Mouse (Mus musculus) heart, postnatal 0 days (tissue): Measurements from ENCODE around the gene Traf4. TPM values are rescaled to one million over a fixed set of nuclear protein-coding genes. Genes with fewer than 3 reads are reported as not detected.

ENCODE experiments used
- ATAC-seq: fragments of 200-750 bp; cut with Nextera tagmentation; 2 replicates; pipeline ENCODE4 v1.8.0; 2017; ENCODE audit warnings: low read depth, moderate number of reproducible peaks, moderate library complexity; ENCODE audit not compliant: insufficient read depth
- DNase-seq: peaks from one replicate; pipeline ENCODE4 v3.0.0-alpha.2; 2016; ENCODE audit warnings: low spot score
- H3K27ac ChIP-seq: fragments of 300-500 bp; sonication (generic); 2 replicates; pipeline ENCODE4 v1.5.1; 2014; ENCODE audit warnings: low read depth, mild to moderate bottlenecking
- H3K27me3 ChIP-seq: fragments of 300-500 bp; sonication (generic); 2 replicates; pipeline ENCODE4 v1.6.1; 2014; ENCODE audit warnings: low read length, mixed read lengths; ENCODE audit not compliant: control insufficient read depth, insufficient read depth
- H3K36me3 ChIP-seq: fragments of 300-500 bp; sonication (generic); replicated peaks from 2 replicates; pipeline ENCODE4 v1.6.1; 2014; ENCODE audit warnings: low read length, mixed read lengths; ENCODE audit not compliant: control insufficient read depth, insufficient read depth
- H3K4me1 ChIP-seq: fragments of 300-500 bp; sonication (generic); 2 replicates; pipeline ENCODE4 v1.6.1; 2014; ENCODE audit warnings: antibody characterized with exemption; ENCODE audit not compliant: control insufficient read depth, insufficient read depth
- H3K4me2 ChIP-seq: fragments of 300-500 bp; sonication (generic); 2 replicates; pipeline ENCODE4 v1.6.1; 2014; ENCODE audit warnings: low read depth, mild to moderate bottlenecking, low read length, moderate library complexity
- H3K4me3 ChIP-seq: fragments of 300-500 bp; sonication (generic); 2 replicates; pipeline ENCODE4 v1.5.1; 2014; ENCODE audit warnings: low read depth, low read length
- H3K9ac ChIP-seq: fragments of 300-500 bp; sonication (generic); replicated peaks from 2 replicates; pipeline ENCODE4 v1.6.1; 2014; ENCODE audit warnings: low read depth, low read length, mixed read lengths
- H3K9me3 ChIP-seq: fragments of 300-500 bp; sonication (generic); replicated peaks from 2 replicates; pipeline ENCODE4 v1.6.1; 2016; ENCODE audit warnings: low read length; ENCODE audit not compliant: control insufficient read depth
- CTCF ChIP-seq: IDR thresholded peaks from 2 replicates; pipeline ENCODE4 v1.5.1; 2016; ENCODE audit warnings: antibody characterized with exemption, control low read depth, low read depth
- EP300 ChIP-seq: IDR thresholded peaks from 2 replicates; pipeline ENCODE4 v1.6.1; 2016; ENCODE audit warnings: antibody characterized with exemption, low read depth
- WGBS: fragments of 180-500 bp; shearing (Covaris S2); extraction: QIAGEN DNeasy Blood & Tissue Kit; methylation state at CpG from one replicate; pipeline ENCODE4 v1.1.7; 2014; 5-methylcytosine and 5-hydroxymethylcytosine counted together
- microRNA-seq: library from miRNA; unstranded; fragments of <30 nt; microRNA quantifications from one replicate; pipeline ENCODE4, GENCODE M21; 2016
- polyA plus RNA-seq: library from polyadenylated mRNA; unstranded; fragments of >200 nt; fragmentation: Nextera tagmentation; extraction: Ambion mirVana; gene quantifications from 2 replicates; pipeline ENCODE4 v1.2.1, GENCODE M21; 2015
- total RNA-seq: library from RNA; depleted of rRNA; stranded (reverse); fragments of >200 nt; gene quantifications from 2 replicates; pipeline ENCODE4 v1.2.3, GENCODE M21; 2014; ENCODE audit warnings: low replicate concordance; rRNA removed

Gene Traf4
- total and polyA plus RNA-seq, 2 experiments from 2014 or later = 21.2 to 25.1 TPM

DNA sequence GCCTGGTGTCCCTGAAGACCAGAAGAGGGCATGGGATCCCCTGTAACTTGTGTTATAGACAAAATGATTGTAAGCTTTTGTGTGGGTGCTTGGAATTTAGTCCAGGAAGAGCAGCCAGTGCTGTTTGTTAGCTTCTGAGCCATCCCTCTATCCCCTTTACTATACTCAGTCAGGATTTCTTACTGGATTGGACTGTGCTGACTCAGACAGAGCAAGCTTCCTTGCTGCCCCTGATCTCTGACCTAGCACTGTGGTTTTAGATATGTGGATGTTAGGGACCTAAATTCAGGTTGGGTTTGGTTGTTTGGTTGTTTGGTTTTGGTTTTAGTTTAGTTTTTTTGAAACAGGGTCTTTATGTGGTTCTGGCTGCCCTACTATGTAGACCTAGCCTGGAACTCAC, 46.9 kb downstream of the Traf4 start:
- no peak for DNase-seq
- H3K4me3 ChIP-seq = no peak overlapping the region
- peaks cover 35% of the 10 kb centered on the region for H3K4me1 ChIP-seq
- H3K36me3 ChIP-seq = no peaks in the 10 kb centered on the region
- H3K27ac ChIP-seq = no peak overlapping the region
- H3K4me2 ChIP-seq = no peak overlapping the region
- no peak overlapping the region for H3K9ac ChIP-seq
- no peaks in the 10 kb centered on the region for H3K9me3 ChIP-seq
- TF ChIP-seq EP300 = no peak
- no peak for TF ChIP-seq CTCF
- H3K27me3 ChIP-seq = no peaks in the 10 kb centered on the region
- ATAC-seq = no peak

DNA sequence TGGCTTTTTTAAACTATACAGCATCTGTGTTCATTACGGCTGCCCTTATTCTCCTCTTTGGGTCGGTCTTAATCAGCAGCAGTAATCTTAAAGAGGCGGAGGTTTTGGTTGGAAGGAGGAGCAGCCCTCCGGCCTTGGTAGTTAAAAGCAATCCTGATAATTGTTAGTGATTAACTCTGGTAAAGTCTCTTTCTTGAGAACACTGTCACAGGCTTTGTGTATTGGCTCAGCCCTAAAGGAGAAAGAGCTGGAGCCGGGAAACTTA, 49.3 kb downstream of the Traf4 start:
- peak overlapping the region; percentile 65 for H3K4me3 ChIP-seq
- 0 out of 2 replicates have a peak overlapping the region, but pooled peaks have one; percentile 48 for H3K27ac ChIP-seq
- WGBS = 23% methylated on average over 5 of the region's 5 CpGs
- H3K9me3 ChIP-seq = no peaks in the 10 kb centered on the region
- H3K36me3 ChIP-seq = no peaks in the 10 kb centered on the region
- no peaks in the 10 kb centered on the region for H3K27me3 ChIP-seq
- no peak for TF ChIP-seq CTCF
- TF ChIP-seq EP300 = no peak
- peaks cover 30% of the 10 kb centered on the region for H3K4me1 ChIP-seq
- H3K9ac ChIP-seq = peak overlapping the region; percentile 48; the same call in 1 of the 2 replicates
- DNase-seq = no peak
- ATAC-seq = no peak
- peak overlapping the region; percentile 71 for H3K4me2 ChIP-seq

DNA sequence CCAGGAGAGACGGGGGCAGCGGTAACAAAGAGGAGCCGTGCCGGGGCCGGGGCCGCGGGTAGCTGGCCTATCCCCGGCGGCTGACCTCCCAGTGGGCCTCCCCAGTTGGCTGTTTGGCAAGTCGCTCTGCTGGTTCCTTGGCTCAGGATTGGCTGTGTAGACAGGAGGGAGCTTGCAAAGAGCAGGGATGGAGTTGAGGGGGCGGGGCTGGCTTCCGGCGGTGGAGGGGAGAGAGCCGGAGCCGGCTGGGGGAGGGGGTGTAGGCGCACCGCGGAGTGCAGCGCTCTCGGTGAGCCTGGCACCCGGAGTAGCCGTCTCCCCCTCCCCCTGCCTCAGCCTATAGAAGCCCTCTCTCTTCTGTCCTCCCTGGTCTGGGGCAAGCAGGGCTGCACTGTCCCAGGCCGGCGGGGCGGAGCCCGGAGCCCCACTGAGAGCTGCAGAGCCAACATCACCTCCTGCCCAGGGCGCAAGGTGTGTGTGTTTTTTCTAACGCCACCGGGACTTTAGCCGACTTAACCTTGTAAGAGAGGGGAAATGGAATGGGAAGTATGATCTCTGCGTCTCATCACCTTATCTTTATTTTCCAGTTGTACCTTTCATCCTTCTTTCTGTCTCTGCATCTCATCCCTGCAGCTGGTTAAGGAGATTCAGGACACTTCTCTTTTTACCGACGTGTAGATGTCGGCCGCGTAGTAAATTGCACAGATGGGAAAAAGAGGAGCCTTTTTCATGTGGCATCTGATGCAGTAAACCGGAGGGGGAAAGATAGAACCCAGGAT, 49.8 kb downstream of the Traf4 start:
- Histone ChIP-seq H3K9ac (peak overlapping the region; percentile 48), H3K36me3 (no peaks in the 10 kb centered on the region), H3K4me1 (peaks cover 29% of the 10 kb centered on the region), H3K4me3 (peak overlapping the region; percentile 65), H3K4me2 (peak overlapping the region; percentile 71), H3K27ac (peak overlapping the region; percentile 66), H3K9me3 (no peaks in the 10 kb centered on the region), H3K27me3 (no peaks in the 10 kb centered on the region)
- peak; percentile 96 for DNase-seq
- no peak for TF ChIP-seq EP300
- WGBS = 2% methylated on average over 35 of the region's 37 CpGs
- peak; percentile 100 for ATAC-seq

- no peaks in the 10 kb centered on the region for H3K36me3 ChIP-seq
- peak overlapping the region; percentile 66 for H3K27ac ChIP-seq
- H3K4me1 ChIP-seq = peaks cover 21% of the 10 kb centered on the region
- peak overlapping the region; percentile 65 for H3K4me3 ChIP-seq
- peak overlapping the region; percentile 71 for H3K4me2 ChIP-seq
- H3K9ac ChIP-seq = peak overlapping the region; percentile 48; the same call in 1 of the 2 replicates
- WGBS = 12% methylated on average over 19 of the region's 19 CpGs
- H3K27me3 ChIP-seq = no peaks in the 10 kb centered on the region
- TF ChIP-seq CTCF = no peak
- TF ChIP-seq EP300 = no peak
- ATAC-seq (no peak), DNase-seq (no peak)
- H3K9me3 ChIP-seq = no peaks in the 10 kb centered on the region
Observed at GRCm38 (mm10) chr11:78114676-78115366, 50.6 kb downstream of the Traf4 start.

- ATAC-seq = no peak
- H3K4me3 ChIP-seq = no peak overlapping the region
- no peaks in the 10 kb centered on the region for H3K9me3 ChIP-seq
- H3K36me3 ChIP-seq = no peaks in the 10 kb centered on the region
- 85% methylated on average over 2 of the region's 2 CpGs for WGBS
- DNase-seq = no peak
- no peaks in the 10 kb centered on the region for H3K27me3 ChIP-seq
- H3K27ac ChIP-seq = no peak overlapping the region
- H3K9ac ChIP-seq = no peak overlapping the region
- H3K4me1 ChIP-seq = peaks cover 20% of the 10 kb centered on the region
- no peak for TF ChIP-seq CTCF
- TF ChIP-seq EP300 = no peak
- H3K4me2 ChIP-seq = no peak overlapping the region
Observed at GRCm38 (mm10) chr11:78113616-78114015, 51.8 kb downstream of the Traf4 start.

Small RNA genes within 50 kb of the gene (microRNA-seq; reads per million reads assigned to microRNA genes)
- not detected for gene Mir7653

Other genes starting within 250 kb of the Traf4 start
- 0.77 TPM in 1 of 2 replicates, not detected in the other for gene Sez6, start 234.8 kb downstream of the Traf4 start, total RNA-seq
- gene Sez6, start 234.8 kb downstream of the Traf4 start, polyA plus RNA-seq = 0.08 TPM in 1 of 2 replicates, not detected in the other
- 19.2 and 25.1 TPM in 2 replicates for gene Phf12, start 182.8 kb downstream of the Traf4 start, total RNA-seq
- gene Phf12, start 182.8 kb downstream of the Traf4 start, polyA plus RNA-seq = 5.6 and 7.3 TPM in 2 replicates
- 7.3 and 9.4 TPM in 2 replicates for gene Dhrs13, start 133.3 kb downstream of the Traf4 start, total RNA-seq
- gene Dhrs13, start 133.3 kb downstream of the Traf4 start, polyA plus RNA-seq = 7.7 and 8.6 TPM in 2 replicates
- 77.9 and 111 TPM in 2 replicates for gene Flot2, start 127.7 kb downstream of the Traf4 start, total RNA-seq
- 91.3 and 95.0 TPM in 2 replicates for gene Flot2, start 127.7 kb downstream of the Traf4 start, polyA plus RNA-seq
- gene Eral1, start 85.2 kb downstream of the Traf4 start, total RNA-seq = 33.5 and 40.8 TPM in 2 replicates
- 19.7 TPM in 2 replicates for gene Eral1, start 85.2 kb downstream of the Traf4 start, polyA plus RNA-seq
- 10.8 and 24.6 TPM in 2 replicates for gene Fam222b, start 70.9 kb downstream of the Traf4 start, total RNA-seq
- gene Fam222b, start 70.9 kb downstream of the Traf4 start, polyA plus RNA-seq = 11.1 TPM in 2 replicates
- 24.6 and 27.2 TPM in 2 replicates for gene Nek8, start 11.1 kb upstream of the Traf4 start, total RNA-seq
- 8.1 and 9.1 TPM in 2 replicates for gene Nek8, start 11.1 kb upstream of the Traf4 start, polyA plus RNA-seq
- 19.9 and 24.1 TPM in 2 replicates for gene Tlcd1, start 11.1 kb upstream of the Traf4 start, total RNA-seq
- 15.1 and 16.8 TPM in 2 replicates for gene Tlcd1, start 11.1 kb upstream of the Traf4 start, polyA plus RNA-seq
- 473 and 508 TPM in 2 replicates for gene Rpl23a, start 18.0 kb upstream of the Traf4 start, total RNA-seq
- 719 and 776 TPM in 2 replicates for gene Rpl23a, start 18.0 kb upstream of the Traf4 start, polyA plus RNA-seq
- gene Rab34, start 22.8 kb upstream of the Traf4 start, total RNA-seq = 55.1 and 57.5 TPM in 2 replicates
- gene Rab34, start 22.8 kb upstream of the Traf4 start, polyA plus RNA-seq = 37.1 and 39.7 TPM in 2 replicates
- not detected in 2 replicates for gene Proca1, start 27.8 kb upstream of the Traf4 start, total RNA-seq
- gene Proca1, start 27.8 kb upstream of the Traf4 start, polyA plus RNA-seq = 2.1 and 3.2 TPM in 2 replicates
- gene Sdf2, start 80.2 kb upstream of the Traf4 start, total RNA-seq = 62.5 and 101 TPM in 2 replicates
- gene Sdf2, start 80.2 kb upstream of the Traf4 start, polyA plus RNA-seq = 58.9 and 64.3 TPM in 2 replicates
- gene Supt6, start 80.4 kb upstream of the Traf4 start, total RNA-seq = 12.1 and 17.0 TPM in 2 replicates
- 6.9 and 7.6 TPM in 2 replicates for gene Supt6, start 80.4 kb upstream of the Traf4 start, polyA plus RNA-seq
- 105 and 108 TPM in 2 replicates for gene 2610507B11Rik, start 96.2 kb upstream of the Traf4 start, total RNA-seq
- 86.4 and 91.2 TPM in 2 replicates for gene 2610507B11Rik, start 96.2 kb upstream of the Traf4 start, polyA plus RNA-seq
- gene BC030499, start 125.3 kb upstream of the Traf4 start, total RNA-seq = 0.19 TPM in 1 of 2 replicates, not detected in the other
- gene BC030499, start 125.3 kb upstream of the Traf4 start, polyA plus RNA-seq = 0.18 and 0.22 TPM in 2 replicates
- 16.8 and 23.4 TPM in 2 replicates for gene Spag5, start 135.9 kb upstream of the Traf4 start, total RNA-seq
- 5.5 and 6.8 TPM in 2 replicates for gene Spag5, start 135.9 kb upstream of the Traf4 start, polyA plus RNA-seq
- 32.5 and 50.7 TPM in 2 replicates for gene Aldoc, start 157.4 kb upstream of the Traf4 start, total RNA-seq
- gene Aldoc, start 157.4 kb upstream of the Traf4 start, polyA plus RNA-seq = 15.1 and 15.2 TPM in 2 replicates
- gene Pigs, start 162.8 kb upstream of the Traf4 start, total RNA-seq = 36.0 and 39.7 TPM in 2 replicates
- 31.2 and 32.3 TPM in 2 replicates for gene Pigs, start 162.8 kb upstream of the Traf4 start, polyA plus RNA-seq
- gene Unc119, start 177.9 kb upstream of the Traf4 start, total RNA-seq = 52.9 and 57.3 TPM in 2 replicates
- gene Unc119, start 177.9 kb upstream of the Traf4 start, polyA plus RNA-seq = 20.9 and 24.8 TPM in 2 replicates
- gene Foxn1, start 221.0 kb upstream of the Traf4 start, total RNA-seq = not detected in 2 replicates
- not detected in 2 replicates for gene Foxn1, start 221.0 kb upstream of the Traf4 start, polyA plus RNA-seq